Mouse (Mus musculus) forebrain, embryonic 14.5 days (tissue): ENCODE measurements around the gene Igf2bp2. TPM values are rescaled to one million over a fixed set of nuclear protein-coding genes. Genes with fewer than 3 reads are reported as not detected.

Experiments
- ATAC-seq: fragments of 200-750 bp; cut with Nextera tagmentation; 2 replicates; pipeline ENCODE4 v1.8.0; 2017; ENCODE audit warnings: mild to moderate bottlenecking, moderate library complexity
- DNase-seq: peaks from one replicate; pipeline ENCODE4 v3.0.0-alpha.2; 2015; ENCODE audit warnings: low spot score
- H3K27ac ChIP-seq: fragments of 300-500 bp; sonication (generic); 2 replicates; pipeline ENCODE4 v1.5.1; 2014; ENCODE audit warnings: low read depth, mild to moderate bottlenecking, control low read depth, low read length, moderate library complexity
- H3K27me3 ChIP-seq: fragments of 300-500 bp; sonication (generic); replicated peaks from 2 replicates; pipeline ENCODE4 v1.6.1; 2014; ENCODE audit warnings: low read length, control low read depth, mixed read lengths; ENCODE audit not compliant: control insufficient read depth, insufficient read depth
- H3K36me3 ChIP-seq: fragments of 300-500 bp; sonication (generic); 2 replicates; pipeline ENCODE4 v1.6.1; 2014; ENCODE audit warnings: low read length, control low read depth; ENCODE audit not compliant: control insufficient read depth, insufficient read depth
- H3K4me1 ChIP-seq: fragments of 300-500 bp; sonication (generic); 2 replicates; pipeline ENCODE4 v1.6.1; 2014; ENCODE audit warnings: antibody characterized with exemption, low read length, control low read depth; ENCODE audit not compliant: control insufficient read depth, insufficient read depth
- H3K4me2 ChIP-seq: fragments of 300-500 bp; sonication (generic); 2 replicates; pipeline ENCODE4 v1.6.1; 2014; ENCODE audit warnings: mild to moderate bottlenecking, control low read depth, low read length
- H3K4me3 ChIP-seq: fragments of 300-500 bp; sonication (generic); 2 replicates; pipeline ENCODE4 v1.5.1; 2014; ENCODE audit warnings: low read depth, low read length, control low read depth
- H3K9ac ChIP-seq: fragments of 300-500 bp; sonication (generic); 2 replicates; pipeline ENCODE4 v1.6.1; 2014; ENCODE audit warnings: mild to moderate bottlenecking, low read length, control low read depth, moderate library complexity
- H3K9me3 ChIP-seq: fragments of 300-500 bp; sonication (generic); replicated peaks from 2 replicates; pipeline ENCODE4 v1.6.1; 2016; ENCODE audit warnings: low read length, control low read depth, mixed read lengths; ENCODE audit not compliant: control insufficient read depth
- WGBS: fragments of 180-500 bp; shearing (Covaris S2); extraction: QIAGEN DNeasy Blood & Tissue Kit; methylation state at CpG from one replicate; pipeline ENCODE4 v1.1.7; 2014; 5-methylcytosine and 5-hydroxymethylcytosine counted together
- polyA plus RNA-seq: library from polyadenylated mRNA; unstranded; fragments of >200 nt; fragmentation: Nextera tagmentation; extraction: Ambion mirVana; gene quantifications from 2 replicates; pipeline ENCODE4 v1.2.1, GENCODE M21; 2014

Gene Igf2bp2
- polyA plus RNA-seq, 1 experiment from 2014 or later: 25.1 TPM

DNA sequence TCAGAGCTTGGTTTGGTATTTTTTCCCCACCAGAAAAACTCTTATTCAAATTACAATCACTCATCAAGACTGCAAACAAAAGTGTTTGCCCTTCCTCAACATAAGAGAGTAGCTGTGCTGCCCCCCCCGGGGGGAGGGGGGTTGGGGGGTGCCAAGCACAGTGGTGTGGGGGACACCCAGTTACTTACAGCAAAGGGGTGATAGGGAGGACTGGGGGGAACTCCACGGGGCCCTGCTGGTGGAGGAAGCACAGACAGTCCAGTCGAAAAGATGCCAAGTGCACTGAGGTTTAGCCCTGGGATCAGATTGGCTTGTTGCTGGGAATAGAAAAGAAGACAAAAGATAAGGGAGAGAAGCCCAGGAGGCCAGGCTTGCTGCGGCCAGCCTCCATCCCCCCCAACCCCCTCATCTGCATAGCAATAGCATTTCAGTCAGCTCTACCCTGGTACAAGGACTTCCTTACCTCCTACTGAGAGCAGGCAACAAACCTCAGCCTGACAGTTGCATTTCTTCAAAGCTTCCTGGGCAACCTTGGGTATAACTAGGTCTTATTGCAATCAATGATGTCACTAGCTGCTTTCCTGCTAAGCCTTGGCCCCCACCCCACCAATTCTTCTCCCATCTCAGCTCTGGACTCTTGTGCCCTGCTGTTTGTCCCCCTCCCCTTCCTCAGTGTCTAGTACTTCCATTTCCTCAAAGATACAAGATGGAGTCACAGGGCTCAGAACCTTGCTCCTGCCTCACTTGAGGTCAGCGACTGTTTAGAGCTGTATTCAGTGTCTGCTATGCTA is 87.1 kb downstream of the Igf2bp2 start:
- WGBS: 10% methylated on average over 5 of the region's 5 CpGs
- no peaks in the 10 kb centered on the region for H3K4me1 ChIP-seq
- 0 out of 2 replicates have a peak overlapping the region, but pooled peaks have one; percentile 14 for H3K27ac ChIP-seq
- peaks cover 85% of the 10 kb centered on the region for H3K36me3 ChIP-seq
- H3K4me2 ChIP-seq: no peak overlapping the region
- H3K4me3 ChIP-seq: no peak overlapping the region
- ATAC-seq (no peak), DNase-seq (no peak)
- no peak overlapping the region for H3K9ac ChIP-seq
- H3K27me3 ChIP-seq: no peaks in the 10 kb centered on the region
- no peaks in the 10 kb centered on the region for H3K9me3 ChIP-seq

DNA sequence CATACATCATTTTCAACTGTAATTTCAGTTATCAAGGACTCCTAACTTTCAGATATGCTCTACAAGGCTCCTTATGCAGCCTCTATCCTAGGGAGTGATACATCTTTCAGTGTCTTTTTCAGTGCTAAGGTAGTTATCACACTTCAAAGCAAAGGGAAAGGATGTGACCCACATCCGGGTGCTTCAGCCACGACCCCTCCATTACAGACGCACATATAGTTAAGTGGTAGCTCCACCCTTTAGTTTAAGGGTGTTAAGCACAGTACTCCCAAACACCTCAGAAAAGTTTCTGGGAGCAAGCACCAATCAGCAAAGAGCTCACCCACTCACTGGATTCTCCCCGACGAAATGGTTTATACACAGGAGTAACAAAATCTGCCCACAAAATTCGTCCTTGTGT is 88.0 kb downstream of the Igf2bp2 start:
- Histone ChIP-seq H3K4me1 (no peaks in the 10 kb centered on the region), H3K27ac (no peak overlapping the region), H3K9ac (no peak overlapping the region), H3K27me3 (no peaks in the 10 kb centered on the region), H3K4me2 (no peak overlapping the region), H3K36me3 (peaks cover 80% of the 10 kb centered on the region), H3K9me3 (no peaks in the 10 kb centered on the region), H3K4me3 (no peak overlapping the region)
- DNase-seq: no peak
- 82% methylated on average over 6 of the region's 6 CpGs for WGBS
- no peak for ATAC-seq

DNA sequence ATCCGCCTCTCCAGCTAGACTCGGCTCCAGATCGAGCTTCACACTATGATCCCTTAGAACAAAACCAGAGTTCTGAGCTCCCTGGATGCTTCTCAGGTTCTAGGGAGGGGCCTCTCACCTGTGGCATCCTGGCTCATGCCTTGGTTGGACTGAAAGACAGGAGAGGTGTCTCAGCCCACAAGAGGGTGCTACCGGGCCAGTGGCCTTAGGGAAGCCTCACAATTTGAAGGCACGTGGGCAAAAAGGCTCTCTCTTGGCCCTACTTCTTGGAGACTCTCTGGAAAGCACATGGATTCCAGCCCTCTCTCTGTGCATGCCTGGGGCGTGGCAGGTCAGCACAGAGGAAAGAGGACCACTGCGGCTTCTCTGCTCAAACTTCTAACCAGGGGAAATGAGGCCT is 91.7 kb downstream of the Igf2bp2 start:
- Histone ChIP-seq H3K4me3 (no peak overlapping the region), H3K36me3 (peaks cover 77% of the 10 kb centered on the region), H3K27me3 (no peaks in the 10 kb centered on the region), H3K9me3 (no peaks in the 10 kb centered on the region), H3K4me1 (no peaks in the 10 kb centered on the region), H3K27ac (no peak overlapping the region), H3K9ac (no peak overlapping the region), H3K4me2 (no peak overlapping the region)
- WGBS: 83% methylated on average over 7 of the region's 7 CpGs
- ATAC-seq (no peak), DNase-seq (no peak)

DNA sequence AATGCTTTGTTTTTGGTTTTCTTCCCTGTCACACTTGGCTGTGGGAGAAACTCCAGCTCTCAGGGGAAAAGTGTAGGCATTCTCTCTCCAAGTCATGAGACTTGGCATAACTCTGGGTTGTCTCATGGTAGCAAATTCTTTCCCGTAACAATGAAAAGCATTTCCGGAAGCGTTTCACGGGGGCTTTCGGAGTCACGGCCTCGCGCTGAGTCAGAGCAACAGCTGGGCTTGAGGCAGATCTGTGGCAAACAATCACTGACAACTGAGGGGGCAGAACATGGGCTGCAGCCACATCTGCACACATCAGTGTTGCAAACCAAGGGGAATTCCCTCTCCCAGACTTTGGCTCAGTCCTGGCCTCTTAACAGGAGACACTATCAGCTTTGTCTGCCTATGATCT is 95.7 kb downstream of the Igf2bp2 start:
- H3K9me3 ChIP-seq: no peaks in the 10 kb centered on the region
- H3K9ac ChIP-seq: no peak overlapping the region
- H3K27ac ChIP-seq: no peak overlapping the region
- no peaks in the 10 kb centered on the region for H3K4me1 ChIP-seq
- H3K4me3 ChIP-seq: no peak overlapping the region
- no peak for ATAC-seq
- no peaks in the 10 kb centered on the region for H3K27me3 ChIP-seq
- 94% methylated on average over 8 of the region's 8 CpGs for WGBS
- no peak overlapping the region for H3K4me2 ChIP-seq
- no peak for DNase-seq
- H3K36me3 ChIP-seq: peaks cover 81% of the 10 kb centered on the region

DNA sequence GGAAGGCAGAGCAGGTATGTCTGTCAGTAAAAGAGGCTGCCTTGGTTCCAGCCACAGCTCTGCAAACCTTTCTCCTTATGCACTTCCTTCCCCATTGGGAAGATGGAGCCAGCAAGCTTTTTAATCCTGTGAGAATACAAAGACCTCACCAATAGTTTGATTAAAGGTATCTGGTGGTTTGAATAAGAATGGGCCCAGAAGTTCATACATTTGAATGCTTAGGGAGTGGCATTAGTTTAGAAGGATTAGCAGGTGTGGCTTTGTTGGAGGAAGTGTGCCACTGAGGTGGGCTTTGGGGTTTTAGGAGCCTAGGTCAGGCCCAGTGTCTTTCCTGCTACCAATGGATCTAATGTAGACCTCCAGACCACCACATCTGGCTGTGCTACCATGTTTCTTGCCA is 97.6 kb downstream of the Igf2bp2 start:
- Histone ChIP-seq H3K4me3 (no peak overlapping the region), H3K9me3 (no peaks in the 10 kb centered on the region), H3K4me2 (no peak overlapping the region), H3K4me1 (no peaks in the 10 kb centered on the region), H3K36me3 (peaks cover 89% of the 10 kb centered on the region), H3K9ac (no peak overlapping the region), H3K27me3 (no peaks in the 10 kb centered on the region), H3K27ac (no peak overlapping the region)
- DNase-seq: no peak
- ATAC-seq: no peak

DNA sequence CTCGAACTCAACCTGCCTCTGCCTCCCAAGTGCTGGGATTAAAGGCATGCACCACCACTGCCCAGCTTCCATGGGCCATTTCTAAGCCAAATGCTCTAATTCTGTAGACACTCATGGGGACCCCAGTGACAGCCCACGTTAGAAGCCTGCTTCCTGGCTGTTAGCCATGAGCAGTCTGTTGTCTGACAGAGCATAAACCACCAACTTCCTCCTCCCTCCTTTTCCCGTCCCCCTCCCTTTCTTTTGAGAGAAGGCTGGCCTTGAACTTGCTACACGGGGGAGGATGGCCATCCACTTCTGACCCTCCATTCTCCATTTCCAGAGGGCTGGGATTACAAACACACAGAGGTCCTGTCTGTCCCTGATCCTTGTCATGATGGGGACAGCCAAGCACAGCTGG is 100.8 kb downstream of the Igf2bp2 start:
- peaks cover 83% of the 10 kb centered on the region for H3K36me3 ChIP-seq
- H3K4me1 ChIP-seq: no peaks in the 10 kb centered on the region
- no peak for DNase-seq
- no peak overlapping the region for H3K27ac ChIP-seq
- H3K4me2 ChIP-seq: no peak overlapping the region
- no peaks in the 10 kb centered on the region for H3K9me3 ChIP-seq
- 76% methylated on average over 4 of the region's 4 CpGs for WGBS
- ATAC-seq: no peak
- H3K4me3 ChIP-seq: no peak overlapping the region
- H3K9ac ChIP-seq: no peak overlapping the region
- H3K27me3 ChIP-seq: no peaks in the 10 kb centered on the region

- H3K27ac ChIP-seq: no peak overlapping the region
- ATAC-seq: no peak
- no peaks in the 10 kb centered on the region for H3K4me1 ChIP-seq
- no peaks in the 10 kb centered on the region for H3K27me3 ChIP-seq
- no peak for DNase-seq
- no peak overlapping the region for H3K9ac ChIP-seq
- WGBS: 86% methylated on average over 14 of the region's 14 CpGs
- no peak overlapping the region for H3K4me2 ChIP-seq
- H3K4me3 ChIP-seq: no peak overlapping the region
- no peaks in the 10 kb centered on the region for H3K9me3 ChIP-seq
- peaks cover 80% of the 10 kb centered on the region for H3K36me3 ChIP-seq
Measured at GRCm38 (mm10) chr16:22061555-22062160, 101.4 kb downstream of the Igf2bp2 start.

GRCm38 (mm10) chr16:22060416-22060815 is 102.7 kb downstream of the Igf2bp2 start:
- H3K27ac ChIP-seq: no peak overlapping the region
- 95% methylated on average over 10 of the region's 10 CpGs for WGBS
- DNase-seq: no peak
- H3K36me3 ChIP-seq: peaks cover 68% of the 10 kb centered on the region
- no peaks in the 10 kb centered on the region for H3K4me1 ChIP-seq
- no peak overlapping the region for H3K4me3 ChIP-seq
- no peaks in the 10 kb centered on the region for H3K9me3 ChIP-seq
- no peak overlapping the region for H3K9ac ChIP-seq
- ATAC-seq: no peak
- H3K27me3 ChIP-seq: no peaks in the 10 kb centered on the region
- no peak overlapping the region for H3K4me2 ChIP-seq

DNA sequence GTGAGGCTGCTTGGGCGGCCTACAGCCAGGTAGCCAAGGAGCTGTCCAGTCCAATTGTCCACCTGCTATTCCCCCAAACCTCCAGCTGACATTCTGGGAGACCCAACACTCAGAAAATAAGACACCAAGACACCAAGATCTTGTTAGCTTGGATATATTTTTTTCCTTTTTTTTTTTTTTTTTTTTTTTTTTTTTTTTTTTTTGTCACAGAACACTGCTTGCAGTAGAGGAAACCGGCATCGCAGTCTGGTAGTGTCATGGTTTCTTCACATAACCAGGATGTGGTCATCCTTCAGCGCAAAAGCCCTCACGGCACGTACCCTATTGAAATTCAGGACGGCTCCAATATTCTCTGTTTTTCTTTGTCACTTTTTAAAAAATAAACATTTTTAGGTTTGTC is 104.2 kb downstream of the Igf2bp2 start:
- no peak overlapping the region for H3K27ac ChIP-seq
- no peaks in the 10 kb centered on the region for H3K4me1 ChIP-seq
- no peaks in the 10 kb centered on the region for H3K27me3 ChIP-seq
- H3K9me3 ChIP-seq: no peaks in the 10 kb centered on the region
- no peak overlapping the region for H3K4me3 ChIP-seq
- peaks cover 54% of the 10 kb centered on the region for H3K36me3 ChIP-seq
- no peak overlapping the region for H3K9ac ChIP-seq
- no peak for ATAC-seq
- 97% methylated on average over 7 of the region's 7 CpGs for WGBS
- no peak overlapping the region for H3K4me2 ChIP-seq
- DNase-seq: no peak
